Mouse (Mus musculus) layer of hippocampus, postnatal 36 days (tissue): ENCODE data around the gene Rab8a. TPM values are rescaled to one million over a fixed set of nuclear protein-coding genes. Genes with fewer than 3 reads are reported as not detected.
A peak's percentile ranks its signal among the peaks of the same experiment; 100 is the strongest.

Experiments used
- DNase-seq, 2 experiments: peaks; one replicate each; pipeline ENCODE4 v3.0.0; 2022
- total RNA-seq, 2 experiments: library from RNA; stranded (reverse); gene quantifications; 2 replicates each; pipeline ENCODE4 v1.2.3; 2021

Gene Rab8a
- total RNA-seq, 2 experiments from 2014 or later: 39.2 to 41.7 TPM

DNA sequence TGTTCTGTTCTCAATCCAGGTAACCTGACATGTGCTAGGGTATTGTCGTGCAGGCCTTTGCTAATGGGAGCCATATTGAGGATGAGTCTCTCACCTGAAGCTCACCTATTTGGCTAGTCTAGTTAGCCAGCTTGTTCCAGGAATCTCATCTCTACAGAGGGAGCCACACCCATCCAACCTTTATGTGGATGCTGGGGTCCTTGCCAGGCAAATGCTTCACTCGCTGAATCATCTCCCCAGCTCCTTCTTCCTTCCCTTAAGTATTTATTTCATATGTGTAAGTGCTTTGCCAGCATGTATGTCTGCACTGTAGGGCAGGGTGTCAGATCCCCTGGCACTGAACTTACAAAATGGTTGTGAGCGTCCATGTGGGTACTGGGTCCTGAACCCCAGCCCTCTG lies 14.4 kb upstream of the Rab8a start:
- DNase-seq: no peak

- no peak for DNase-seq
Observed at GRCm38 (mm10) chr8:72147266-72147665, 13.7 kb upstream of the Rab8a start.

DNA sequence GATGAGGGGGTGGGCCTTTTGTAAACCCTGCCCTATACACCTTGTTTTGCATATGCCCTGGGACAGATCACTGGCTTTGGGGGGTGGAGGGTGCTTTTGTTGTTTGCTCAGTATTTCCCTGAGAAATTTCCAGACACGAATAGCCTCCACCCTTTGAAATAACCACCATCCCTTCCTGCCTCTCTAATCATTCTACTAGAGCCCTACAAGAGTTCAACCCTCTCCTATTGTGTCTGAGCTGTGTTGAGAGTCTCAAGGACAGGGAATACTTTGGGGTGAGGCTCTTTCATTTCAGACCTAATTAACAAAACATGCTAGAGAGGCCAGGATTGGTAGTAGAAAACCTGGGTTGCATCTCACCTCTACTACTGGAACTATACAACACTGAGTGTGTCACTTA lies 11.9 kb upstream of the Rab8a start:
- no peak for DNase-seq

GRCm38 (mm10) chr8:72151418-72152078 lies 9.5 kb upstream of the Rab8a start:
- no peak for DNase-seq

GRCm38 (mm10) chr8:72153382-72153781 lies 7.6 kb upstream of the Rab8a start:
- no peak for DNase-seq

DNA sequence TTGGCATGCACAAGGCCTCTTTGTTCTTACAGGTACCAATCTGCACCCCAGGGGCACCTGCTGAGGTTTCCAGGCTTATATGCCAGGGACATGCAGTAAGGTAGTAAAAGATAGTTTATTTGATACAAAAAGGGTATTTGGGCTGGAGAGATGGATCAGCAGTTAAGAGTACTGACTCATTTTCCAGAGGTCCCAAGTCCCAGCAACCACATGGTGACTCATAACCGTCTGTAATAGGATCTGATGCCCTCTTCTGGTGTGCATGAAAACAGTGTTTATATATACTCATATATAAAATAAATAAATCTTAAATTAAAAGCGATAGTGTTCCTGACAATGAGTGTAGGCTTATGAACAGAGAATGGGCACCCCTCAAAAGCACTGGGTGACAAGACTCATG lies 2.9 kb upstream of the Rab8a start:
- no peak for DNase-seq

DNA sequence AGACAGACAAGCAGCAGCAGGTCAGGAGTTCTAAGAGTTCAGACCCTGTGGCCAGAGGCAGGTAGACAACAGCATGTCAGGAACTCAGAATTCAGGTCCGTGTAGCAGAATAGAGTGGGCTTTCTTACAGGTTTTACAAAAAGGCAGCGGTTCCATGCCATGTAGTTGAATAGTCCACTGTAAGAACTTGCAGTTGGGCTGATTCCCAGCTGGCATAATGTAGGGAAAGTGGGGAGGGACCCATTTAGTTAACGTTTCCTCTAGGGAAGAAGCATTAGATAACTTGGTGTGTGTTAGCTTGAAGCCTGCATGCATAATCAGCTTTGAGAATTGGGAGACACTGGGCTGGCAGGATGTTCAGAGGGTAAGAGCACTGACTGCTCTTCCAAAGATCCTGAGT lies 2.3 kb upstream of the Rab8a start:
- no peak for DNase-seq

- no peak for DNase-seq
Observed at GRCm38 (mm10) chr8:72160007-72160406, 993 bp upstream of the Rab8a start.

DNA sequence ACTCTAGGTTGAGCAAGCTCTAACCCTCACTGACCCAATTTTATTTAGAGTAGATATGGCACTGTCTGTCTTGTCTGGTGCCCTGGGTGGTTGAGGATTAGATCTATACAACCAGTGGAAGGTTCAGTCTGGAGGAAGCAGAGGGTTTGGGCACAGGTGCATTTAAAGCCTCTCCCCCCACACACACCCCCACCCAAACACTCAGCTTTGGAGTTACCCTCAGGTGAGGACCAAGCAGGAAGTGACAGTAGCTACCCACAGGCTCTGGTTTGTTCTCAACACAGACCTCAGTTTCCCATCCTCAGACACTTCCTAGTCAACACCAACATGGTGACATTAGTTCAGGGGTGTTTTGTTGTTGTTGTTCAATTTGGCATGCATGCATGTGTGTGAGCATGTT lies 1.8 kb downstream of the Rab8a start:
- no peak for DNase-seq

- no peak for DNase-seq
Observed at GRCm38 (mm10) chr8:72169098-72169668, 8.2 kb downstream of the Rab8a start.

DNA sequence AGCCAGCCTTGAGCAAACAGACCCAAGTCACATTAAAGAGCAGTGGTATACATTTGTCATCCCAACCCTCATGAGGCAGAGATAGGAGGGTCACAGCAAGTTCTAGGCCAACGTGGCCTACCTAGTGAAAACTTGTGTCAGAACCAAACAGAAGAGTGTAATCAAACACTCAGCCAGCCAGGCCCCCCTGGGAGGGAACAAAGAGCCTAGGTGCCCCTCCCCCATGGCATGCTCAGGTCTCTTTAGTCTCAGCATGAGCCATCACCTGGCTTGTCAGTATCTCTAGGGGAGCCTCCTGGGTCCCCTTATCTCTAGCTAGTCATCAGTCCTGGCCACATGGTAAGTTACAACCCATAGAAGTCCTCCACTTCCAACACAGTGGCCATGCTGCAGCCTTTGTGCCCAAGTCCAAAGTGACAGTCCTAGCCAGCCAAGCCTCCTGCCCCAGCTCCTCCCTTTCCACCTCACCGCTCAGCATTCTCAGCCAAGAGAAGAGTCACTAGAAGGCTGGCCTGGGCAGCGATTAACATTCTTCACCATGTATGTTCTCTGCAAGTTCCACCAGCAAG lies 8.8 kb downstream of the Rab8a start:
- DNase-seq: no peak

DNA sequence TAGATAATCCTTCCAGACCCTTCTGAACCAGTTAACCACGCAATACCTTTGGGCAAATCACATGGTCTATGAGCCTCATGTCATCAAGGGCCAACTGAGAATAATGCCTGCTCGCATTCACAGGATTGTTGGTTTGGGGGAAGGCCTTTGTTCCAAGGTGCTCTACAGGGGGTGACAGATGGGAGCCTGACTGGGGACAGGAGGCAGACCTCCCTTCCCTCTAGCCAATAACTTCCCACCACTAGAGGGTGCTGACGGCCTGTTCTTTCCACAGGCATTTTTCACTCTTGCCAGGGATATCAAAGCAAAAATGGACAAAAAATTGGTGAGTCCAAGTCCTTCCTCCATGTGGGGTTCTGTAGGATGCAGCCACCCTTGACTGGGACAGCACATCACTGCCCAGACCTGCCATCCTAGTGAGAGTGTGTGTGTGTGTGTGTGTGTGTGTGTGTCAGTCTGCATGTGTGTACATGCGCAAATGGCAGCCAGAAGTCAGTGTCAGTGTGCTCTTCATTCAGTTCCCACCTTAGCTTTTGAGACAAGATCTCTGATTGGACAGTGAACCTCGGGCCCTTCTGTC lies 16.4 kb downstream of the Rab8a start:
- DNase-seq: peak; percentile 67 to 75

- peak; percentile 22 to 35 for DNase-seq
Observed at GRCm38 (mm10) chr8:72183554-72184202, 22.7 kb downstream of the Rab8a start.

DNA sequence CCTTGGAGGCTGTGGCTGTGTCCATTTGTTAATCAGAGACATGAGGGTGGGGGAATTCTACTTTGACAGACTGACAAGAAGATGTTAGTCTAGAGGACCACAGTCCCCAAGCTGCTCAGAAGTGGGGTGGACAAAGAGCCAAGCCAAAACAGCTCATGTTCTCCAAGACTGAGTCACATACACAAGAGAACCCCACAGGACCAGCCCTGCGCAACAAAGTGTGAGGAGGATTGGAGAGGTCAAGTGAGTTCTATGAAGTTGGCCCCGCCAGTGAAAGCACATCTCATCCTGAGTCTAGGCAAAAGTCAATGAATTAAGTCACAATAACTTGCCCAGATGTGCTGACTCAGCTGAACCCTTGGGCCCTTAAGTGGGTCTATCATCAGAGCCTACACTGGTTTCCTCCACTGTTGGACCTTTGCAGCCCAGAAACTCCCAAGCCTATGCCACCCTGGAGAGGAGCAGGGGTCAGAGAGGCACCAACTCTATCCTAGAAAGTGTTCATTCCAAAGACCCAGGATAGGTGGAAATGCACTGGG lies 26.9 kb downstream of the Rab8a start:
- no peak for DNase-seq

DNA sequence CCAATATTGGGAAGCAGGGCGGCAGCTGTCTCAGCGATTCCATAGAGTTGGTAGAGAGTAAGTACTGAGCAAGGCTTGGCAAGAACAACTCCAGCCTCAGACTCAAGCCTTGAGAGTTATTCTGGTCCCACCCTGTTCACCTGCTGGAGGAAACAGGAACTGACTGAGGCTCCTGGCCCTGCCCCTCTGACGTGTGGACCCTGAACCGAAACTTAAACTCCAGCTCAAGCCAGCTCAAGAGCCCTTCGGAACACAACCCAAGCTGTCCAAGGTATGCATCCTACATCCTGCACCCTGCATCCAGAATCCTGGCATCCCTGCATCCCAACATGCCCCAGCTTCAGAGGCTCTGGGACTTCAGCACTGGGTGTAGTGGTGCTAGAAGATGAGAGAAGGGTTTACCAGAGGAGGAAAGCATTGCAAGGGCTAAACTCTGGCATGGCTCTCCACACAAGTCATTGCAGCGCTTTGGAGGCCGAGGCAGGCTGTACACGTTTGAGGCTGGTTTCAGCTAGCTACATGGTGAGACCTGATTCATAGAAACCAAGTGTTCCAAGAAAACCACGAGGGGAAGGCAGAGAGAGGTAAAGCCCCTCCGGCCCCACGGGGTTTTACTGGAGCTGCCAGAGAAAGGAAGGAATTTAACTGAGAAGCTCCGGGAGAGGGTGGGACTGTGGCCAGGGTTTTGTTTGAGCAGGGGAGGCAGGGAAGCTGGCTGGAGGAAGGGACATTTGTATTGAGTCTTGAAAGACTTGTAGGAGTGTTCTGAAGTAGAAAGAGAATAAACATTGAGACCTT lies 28.6 kb downstream of the Rab8a start, which contains the start of gene Hsh2d:
TSS of gene Hsh2d (plus strand) at position 222 of the 798 bp plus-strand sequence.
- DNase-seq: no peak

GRCm38 (mm10) chr8:72190215-72190539 lies 29.2 kb downstream of the Rab8a start:
- no peak for DNase-seq

DNA sequence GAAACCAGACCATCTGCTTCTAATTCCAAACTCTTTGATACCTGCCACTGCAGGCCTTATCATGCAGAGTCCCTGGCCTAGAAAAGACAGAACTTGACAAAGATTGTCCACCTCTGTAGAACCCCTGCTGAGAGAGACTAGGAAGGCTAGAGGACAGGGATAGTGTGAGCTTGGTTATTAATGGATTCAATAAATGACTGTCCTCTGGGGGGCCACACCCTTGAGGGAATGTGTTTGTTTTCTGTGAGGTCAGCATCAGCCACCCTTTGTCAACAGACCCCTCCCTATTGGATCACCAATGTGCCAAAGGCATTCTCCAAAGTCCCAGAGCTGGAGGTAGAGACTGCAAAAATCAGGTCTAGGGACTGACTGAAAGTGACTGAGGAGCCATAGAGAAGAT lies 31.1 kb downstream of the Rab8a start:
- DNase-seq: no peak

- no peak for DNase-seq
Observed at GRCm38 (mm10) chr8:72197997-72198396, 37.0 kb downstream of the Rab8a start.

GRCm38 (mm10) chr8:72208582-72208981 lies 47.6 kb downstream of the Rab8a start:
- no peak for DNase-seq

GRCm38 (mm10) chr8:72210222-72210621 lies 49.2 kb downstream of the Rab8a start:
- no peak for DNase-seq

- no peak for DNase-seq
Observed at GRCm38 (mm10) chr8:72210710-72211109, 49.7 kb downstream of the Rab8a start.

GRCm38 (mm10) chr8:72211846-72212245 lies 50.8 kb downstream of the Rab8a start:
- DNase-seq: no peak
